ENCODE assay signal across 8 mouse cellular contexts in genomic region chr6:39562166-39563015, GRCm38 (mm10). TPM values are rescaled to one million over a fixed set of nuclear protein-coding genes. Genes with fewer than 3 reads are reported as not detected.
DNase-seq lines count a peak whose midpoint lies in the region; ATAC-seq lines count a peak whose summit lies in the region.

No protein-coding gene starts in this region.

- no peak overlapping the region for H3K27ac ChIP-seq in intestine, embryonic 16.5 days (ENCODE audit: low read length)

- no peaks in the 10 kb centered on the region for H3K36me3 ChIP-seq in intestine, embryonic 16.5 days (ENCODE audit: control insufficient read depth, insufficient read depth, low read length)

- DNase-seq in adrenal gland, adult (ENCODE audit: inconsistent age in 2 of 2, low spot score in 1 of 2) = peak; percentile 77 to 95
- no peak for DNase-seq in adrenal gland, postnatal 25 days
- DNase-seq in embryo, embryonic 11.5 days (ENCODE audit: low read depth, low spot score) = peak; percentile 82
- DNase-seq in gonadal fat pad, adult 2 months (ENCODE audit: low read depth) = peak; percentile 45
- peak; percentile 93 for DNase-seq in left cerebral cortex, postnatal 14 days (ENCODE audit: low spot score in 2 of 2)
- DNase-seq in right cerebral cortex, postnatal 25 days = peak; percentile 75

- H3K4me3 ChIP-seq in intestine, embryonic 16.5 days (ENCODE audit: low read length) = peak overlapping the region; percentile 24; the same call in 1 of the 2 replicates

- H3K9ac ChIP-seq in intestine, embryonic 16.5 days (ENCODE audit: low read depth, low read length) = no peak overlapping the region

- intact Hi-C loops in left cerebral cortex, postnatal 14 days (cut with DNase I) = loop anchor here (1.0 kb wide), 1 partner anchor 99 kb away; no protein-coding TSS in a partner anchor

- H3K27me3 ChIP-seq in intestine, embryonic 16.5 days (replicated peaks; ENCODE audit: control insufficient read depth, insufficient read depth, low read length) = no peaks in the 10 kb centered on the region

- ATAC-seq in intestine, embryonic 16.5 days = peak; percentile 66
- ATAC-seq in megakaryocyte-erythroid progenitor cell, adult 5-6 weeks (replicated peaks; ENCODE audit: low FRiP score, low TSS enrichment, poor library complexity, severe bottlenecking) = peak; percentile 97

- peaks cover 21% of the 10 kb centered on the region for H3K4me1 ChIP-seq in intestine, embryonic 16.5 days (ENCODE audit: control insufficient read depth, insufficient read depth, low read length)

- H3K4me2 ChIP-seq in intestine, embryonic 16.5 days (ENCODE audit: low read depth, low read length) = peak overlapping the region; percentile 47

- WGBS in intestine, embryonic 16.5 days = 20% methylated on average over 23 of the region's 23 CpGs

- H3K9me3 ChIP-seq in intestine, embryonic 16.5 days (ENCODE audit: control insufficient read depth, low read length) = no peaks in the 10 kb centered on the region

RNA-seq across cellular contexts. Expression of gene Dennd2a, which starts 4.7 kb away (rescaled TPM):
- 10.8 and 11.9 TPM in 2 replicates for total RNA-seq in adrenal gland, postnatal 25 days (2021)
- polyA plus RNA-seq in gonadal fat pad, adult 2 months (2012; rRNA removed) = 11.2 and 12.0 TPM in 2 replicates
- 6.5 and 8.1 TPM in 2 replicates for polyA plus RNA-seq in intestine, embryonic 16.5 days (2015; fragmentation: Nextera tagmentation; extraction: Ambion mirVana)
- 10 to 100 TPM; 21.4 to 22.7 TPM for total RNA-seq in left cerebral cortex, postnatal 14 days (2021)
- not detected in 2 replicates for total RNA-seq in megakaryocyte-erythroid progenitor cell, adult 5-6 weeks (2014; fragmentation: Nextera tagmentation)
- total RNA-seq in megakaryocyte-erythroid progenitor cell, adult 5-6 weeks (2017) = not detected in 2 replicates

RNA-seq across cellular contexts. Expression of gene Adck2, which starts 11.3 kb away (rescaled TPM):
- total RNA-seq in adrenal gland, postnatal 25 days (2021) = 20.7 and 31.5 TPM in 2 replicates
- polyA plus RNA-seq in gonadal fat pad, adult 2 months (2012; rRNA removed) = 11.7 and 14.6 TPM in 2 replicates
- 30.5 and 30.8 TPM in 2 replicates for polyA plus RNA-seq in intestine, embryonic 16.5 days (2015; fragmentation: Nextera tagmentation; extraction: Ambion mirVana)
- total RNA-seq in left cerebral cortex, postnatal 14 days (2021) = 10 to 100 TPM; 23.2 to 29.0 TPM
- 12.0 and 39.5 TPM in 2 replicates for total RNA-seq in megakaryocyte-erythroid progenitor cell, adult 5-6 weeks (2014; fragmentation: Nextera tagmentation)
- 7.6 and 11.8 TPM in 2 replicates for total RNA-seq in megakaryocyte-erythroid progenitor cell, adult 5-6 weeks (2017)

RNA-seq across cellular contexts. Expression of gene Gm42420, which starts 23.2 kb away (rescaled TPM):
- total RNA-seq in adrenal gland, postnatal 25 days (2021) = 2.2 TPM in 1 of 2 replicates, not detected in the other
- 0.68 and 1.7 TPM in 2 replicates for polyA plus RNA-seq in gonadal fat pad, adult 2 months (2012; rRNA removed)
- polyA plus RNA-seq in intestine, embryonic 16.5 days (2015; fragmentation: Nextera tagmentation; extraction: Ambion mirVana) = 1.5 and 2.1 TPM in 2 replicates
- total RNA-seq in left cerebral cortex, postnatal 14 days (2021) = 1 to 10 TPM in 1 of 2 experiments, under 1 TPM in 1; 0.87 to 1.3 TPM
- total RNA-seq in megakaryocyte-erythroid progenitor cell, adult 5-6 weeks (2014; fragmentation: Nextera tagmentation) = 0.96 and 2.5 TPM in 2 replicates
- not detected in 2 replicates for total RNA-seq in megakaryocyte-erythroid progenitor cell, adult 5-6 weeks (2017)

RNA-seq across cellular contexts. Expression of gene Ndufb2, which starts 30.0 kb away (rescaled TPM):
- 167 and 208 TPM in 2 replicates for total RNA-seq in adrenal gland, postnatal 25 days (2021)
- 200 and 365 TPM in 2 replicates for polyA plus RNA-seq in gonadal fat pad, adult 2 months (2012; rRNA removed)
- 408 and 423 TPM in 2 replicates for polyA plus RNA-seq in intestine, embryonic 16.5 days (2015; fragmentation: Nextera tagmentation; extraction: Ambion mirVana)
- total RNA-seq in left cerebral cortex, postnatal 14 days (2021) = 100 to 1,000 TPM; 197 to 204 TPM
- total RNA-seq in megakaryocyte-erythroid progenitor cell, adult 5-6 weeks (2014; fragmentation: Nextera tagmentation) = 159 and 176 TPM in 2 replicates
- 65.9 and 71.6 TPM in 2 replicates for total RNA-seq in megakaryocyte-erythroid progenitor cell, adult 5-6 weeks (2017)

Comparison
In these comparisons a context has a peak if more than half of its experiments do, and no peak if none do; other contexts are left out.
1. RNA of gene Dennd2a, which starts 4.7 kb away (total RNA-seq): 21.4 to 22.7 TPM in left cerebral cortex, postnatal 14 days and 10.8 to 11.9 TPM in adrenal gland, postnatal 25 days; not detected in megakaryocyte-erythroid progenitor cell, adult 5-6 weeks; every median in the first group is over 10 times any median in the second.